Mouse (Mus musculus): ENCODE measurements around the gene Cdh13.

DNA sequence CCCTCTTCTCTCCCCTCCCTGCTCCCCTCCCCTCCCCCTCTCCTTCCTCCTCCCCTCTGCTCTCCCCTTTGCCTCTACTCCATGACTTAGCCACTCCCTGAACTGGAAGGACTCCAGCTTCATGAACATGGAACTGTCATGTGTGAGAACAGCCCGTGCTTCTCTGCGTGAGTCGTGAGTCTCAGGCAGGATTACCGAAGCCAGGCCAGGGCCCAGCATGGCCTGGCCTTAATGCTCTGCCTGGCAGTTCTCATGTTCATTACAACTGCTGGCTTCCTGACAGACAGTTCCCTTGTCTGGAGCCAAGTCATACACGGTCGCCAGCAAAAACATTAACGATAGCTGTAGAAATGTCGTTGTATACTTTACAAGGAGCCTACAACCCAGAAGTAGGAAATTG, 356.1 kb downstream of the Cdh13 start:
- TF ChIP-seq TAL1 (IDR thresholded peaks at IDR 0.05; ENCODE audit: low read length) (no peak), GATA1 (IDR thresholded peaks at IDR 0.05; ENCODE audit: low read length) (no peak)

All from erythroblast, embryonic 14.5 days (primary cell).